Mouse (Mus musculus) E14TG2a.4 (cell line): ENCODE results near the gene Sh2d1b2.

Experiments used
- CTCF ChIP-seq: conservative IDR thresholded peaks from 2 replicates; pipeline ENCODE4 v1.5.1; 2014; ENCODE audit warnings: low read length
- NANOG ChIP-seq: IDR thresholded peaks from 2 replicates; pipeline ENCODE4 v1.6.1; 2014; ENCODE audit warnings: borderline replicate concordance, low read length, mixed read lengths
- POU5F1 ChIP-seq: IDR thresholded peaks from 2 replicates; pipeline ENCODE4 v1.6.1; 2014; ENCODE audit warnings: low read length, borderline replicate concordance

- TF ChIP-seq NANOG = no peak
- no peak for TF ChIP-seq CTCF
- no peak for TF ChIP-seq POU5F1
Measured at GRCm38 (mm10) chr1:170186531-170186930, 46.0 kb upstream of the Sh2d1b2 start.
